Mouse (Mus musculus) bone marrow, adult 2 months (tissue): ENCODE results near the gene Fdps. TPM values are rescaled to one million over a fixed set of nuclear protein-coding genes. Genes with fewer than 3 reads are reported as not detected.
A peak's percentile ranks its signal among the peaks of the same experiment; 100 is the strongest.

Experiments
- H3K27ac ChIP-seq: fragments of 200-500 bp; 2 replicates; pipeline ENCODE4 v1.5.1; 2012; ENCODE audit warnings: low read depth, mild to moderate bottlenecking, control low read depth, inconsistent platforms, low read length; ENCODE audit not compliant: control insufficient read depth, poor library complexity, insufficient read depth
- H3K4me1 ChIP-seq: fragments of 200-500 bp; 2 replicates; pipeline ENCODE4 v1.6.1; 2011; ENCODE audit warnings: low read length; ENCODE audit not compliant: control insufficient read depth, insufficient read depth
- H3K4me3 ChIP-seq: fragments of 200-500 bp; replicated peaks from 2 replicates; pipeline ENCODE3; 2011; ENCODE audit warnings: mild to moderate bottlenecking, low read depth, low read length, control low read depth; ENCODE audit not compliant: control insufficient read depth
- CTCF ChIP-seq: fragments of 200-500 bp; IDR thresholded peaks from 2 replicates; pipeline ENCODE4 v1.5.1; 2011; ENCODE audit warnings: low read length, control low read depth; ENCODE audit not compliant: control insufficient read depth, insufficient read depth
- POLR2A ChIP-seq: fragments of 200-500 bp; IDR thresholded peaks from 2 replicates; pipeline ENCODE4 v1.6.1; 2011; ENCODE audit warnings: low read depth, mild to moderate bottlenecking, control low read depth, low read length, borderline replicate concordance; ENCODE audit not compliant: control insufficient read depth
- WGBS: fragments of 180-500 bp; shearing (Covaris S2); methylation state at CpG from one replicate; pipeline ENCODE4 v1.1.7; 2018; 5-methylcytosine and 5-hydroxymethylcytosine counted together
- polyA plus RNA-seq: library from polyadenylated mRNA; stranded (reverse); fragments of >200 nt; gene quantifications from 2 replicates; pipeline ENCODE4 v1.2.4, GENCODE M21; 2011; ENCODE audit warnings: low replicate concordance; ENCODE audit not compliant: missing spikeins, insufficient read depth, insufficient read length

Gene Fdps
- polyA plus RNA-seq, 1 experiment: 30.3 TPM

DNA sequence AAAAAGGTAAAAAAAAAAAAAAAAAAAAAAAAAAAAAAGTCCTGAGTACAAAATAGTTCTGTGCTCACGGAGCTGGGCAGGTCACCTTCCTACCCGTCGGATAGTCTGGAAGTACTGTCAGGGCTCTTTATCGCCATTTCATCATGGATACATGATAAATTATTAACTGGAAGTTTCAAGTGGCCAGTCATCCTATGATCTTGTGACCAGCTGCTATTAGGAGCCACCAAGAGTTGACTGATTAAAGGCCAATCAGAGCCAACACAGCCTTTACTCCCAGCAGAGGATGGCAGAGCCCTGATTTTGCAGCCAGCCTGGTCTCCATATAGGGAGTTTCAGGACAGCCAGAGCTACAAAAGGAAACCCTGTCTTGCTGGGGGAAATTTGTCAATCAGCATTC, 11.3 kb upstream of the Fdps start:
- H3K4me3 ChIP-seq: no peak overlapping the region
- peaks cover 1% of the 10 kb centered on the region; the same call in 1 of the 2 replicates for H3K4me1 ChIP-seq
- 87% methylated on average over 4 of the region's 4 CpGs for WGBS
- TF ChIP-seq POLR2A (no peak), CTCF (no peak)
- no peak overlapping the region for H3K27ac ChIP-seq

DNA sequence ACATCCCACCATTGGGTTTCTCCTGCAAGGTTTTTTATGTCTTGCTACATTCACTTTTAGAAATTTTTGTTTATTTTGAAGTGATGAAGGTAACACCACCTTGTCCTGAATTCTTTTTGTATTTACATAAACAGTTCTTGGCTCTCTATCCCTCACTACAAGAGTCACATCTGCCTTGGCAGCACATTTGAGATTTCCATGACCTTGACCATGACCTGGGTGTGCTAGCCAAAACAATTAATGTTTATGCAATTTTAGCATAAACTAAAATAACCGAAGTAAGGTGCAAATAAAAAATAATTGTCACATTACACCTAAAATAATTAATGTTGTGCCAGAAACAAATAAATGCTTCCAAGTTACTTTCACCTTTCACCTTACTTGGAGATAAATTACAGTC, 6.4 kb upstream of the Fdps start:
- Histone ChIP-seq H3K27ac (no peak overlapping the region), H3K4me1 (peaks cover 1% of the 10 kb centered on the region; the same call in 1 of the 2 replicates), H3K4me3 (no peak overlapping the region)
- TF ChIP-seq CTCF (no peak), POLR2A (no peak)
- 75% methylated on average over 1 of the region's 1 CpGs for WGBS

DNA sequence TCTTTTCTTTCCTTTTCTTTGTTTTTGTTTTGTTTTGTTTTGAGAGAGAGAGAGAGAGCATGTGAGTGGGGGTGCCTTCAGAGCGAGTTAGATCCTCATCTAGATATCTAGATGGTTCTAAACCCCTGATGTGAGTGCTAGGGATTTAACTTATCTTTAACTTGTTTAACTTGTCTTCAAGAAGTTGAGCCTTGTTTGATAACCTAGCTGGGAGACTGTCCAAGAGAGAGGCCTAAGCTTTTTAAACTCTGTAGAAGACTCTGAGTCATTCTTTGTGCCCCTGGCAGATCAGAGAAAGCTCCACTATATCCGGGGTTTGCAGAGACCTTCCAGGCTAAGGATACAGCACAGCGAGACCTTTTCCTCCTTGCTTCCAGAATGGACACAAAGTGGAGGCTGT, 5.8 kb upstream of the Fdps start:
- H3K4me3 ChIP-seq: no peak overlapping the region
- no peak for TF ChIP-seq POLR2A
- no peak for TF ChIP-seq CTCF
- peaks cover 1% of the 10 kb centered on the region; the same call in 1 of the 2 replicates for H3K4me1 ChIP-seq
- 64% methylated on average over 3 of the region's 3 CpGs for WGBS
- H3K27ac ChIP-seq: no peak overlapping the region

DNA sequence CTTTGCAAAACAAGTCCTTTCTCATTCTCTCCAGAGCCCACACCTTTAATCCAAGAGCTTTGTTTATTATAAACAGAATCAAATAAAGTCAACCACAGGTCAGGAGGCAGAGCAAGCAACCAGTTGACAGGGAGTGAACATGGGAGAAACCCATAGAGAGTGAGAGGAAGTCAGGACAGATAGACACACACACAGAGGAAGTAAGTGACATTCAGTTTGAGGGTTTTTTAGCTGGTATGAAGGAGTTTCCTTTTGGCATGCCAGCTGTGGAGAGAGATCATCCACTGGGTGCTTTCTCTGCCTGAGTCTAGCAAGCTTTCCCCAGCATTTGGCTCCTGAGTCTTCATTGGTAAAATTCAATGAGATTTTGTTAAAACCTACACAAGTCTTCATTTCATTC, 5.1 kb upstream of the Fdps start:
- H3K27ac ChIP-seq: no peak overlapping the region
- no peak overlapping the region for H3K4me3 ChIP-seq
- peaks cover 1% of the 10 kb centered on the region; the same call in 1 of the 2 replicates for H3K4me1 ChIP-seq
- TF ChIP-seq POLR2A: no peak
- TF ChIP-seq CTCF: no peak

DNA sequence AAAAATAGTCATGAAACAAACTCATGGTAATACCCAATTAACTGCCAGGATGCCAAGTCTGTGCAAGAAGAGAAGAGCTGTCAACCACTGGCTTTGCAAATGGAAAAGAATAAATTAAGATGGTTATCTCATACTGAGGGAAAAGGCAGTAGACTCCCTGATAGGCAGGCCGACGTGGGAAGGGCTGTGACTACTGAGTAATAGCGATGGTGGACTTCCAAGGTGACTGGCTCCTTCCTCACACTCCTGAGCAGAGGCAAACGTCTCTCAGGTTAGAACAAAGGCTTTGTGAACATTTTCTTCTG, 1.5 kb upstream of the Fdps start:
- TF ChIP-seq POLR2A (no peak), CTCF (no peak)
- Histone ChIP-seq H3K4me3 (no peak overlapping the region), H3K27ac (peak overlapping the region; percentile 67; the same call in 1 of the 2 replicates), H3K4me1 (peaks cover 1% of the 10 kb centered on the region; the same call in 1 of the 2 replicates)
- WGBS: 37% methylated on average over 4 of the region's 4 CpGs

DNA sequence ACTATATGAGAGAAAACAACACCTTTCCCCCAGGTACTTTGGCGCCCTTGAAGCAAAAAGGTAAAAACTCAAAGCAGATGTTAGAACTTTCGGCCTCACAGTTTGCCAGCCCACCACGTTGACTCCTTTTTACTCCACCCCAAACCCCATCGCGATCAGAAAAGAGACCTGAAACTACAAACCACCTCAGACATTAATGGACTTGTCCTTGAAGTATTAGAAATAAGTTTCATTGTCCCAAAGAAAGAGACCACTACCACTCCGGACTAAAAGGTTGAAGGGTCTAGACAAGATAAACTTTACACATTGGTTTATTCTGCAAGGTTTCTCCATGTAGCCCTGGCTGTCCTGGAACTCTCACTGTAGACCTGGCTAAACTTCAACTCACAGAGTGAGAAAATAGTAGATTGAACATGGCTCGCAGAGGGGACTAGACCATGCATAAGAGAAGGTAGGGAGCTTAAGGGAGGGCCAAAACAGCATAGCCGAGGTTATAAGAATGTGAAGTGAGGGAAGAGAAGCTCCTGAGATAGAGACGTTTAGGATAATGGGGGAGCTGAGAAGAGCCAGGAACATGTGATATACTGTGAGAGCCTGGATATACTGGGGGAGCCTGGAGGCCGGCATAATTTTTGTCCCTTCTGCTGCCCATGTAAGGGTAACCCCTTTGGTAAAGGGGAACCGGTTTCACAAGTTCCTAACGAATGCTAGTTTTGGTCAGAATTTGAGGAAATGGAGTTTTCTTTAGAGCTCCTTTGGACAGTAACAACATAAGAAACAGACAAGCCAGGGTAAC, 934 bp upstream of the Fdps start:
- WGBS: 46% methylated on average over 12 of the region's 12 CpGs
- H3K4me3 ChIP-seq: no peak overlapping the region
- TF ChIP-seq POLR2A (no peak), CTCF (no peak)
- peaks cover 1% of the 10 kb centered on the region; the same call in 1 of the 2 replicates for H3K4me1 ChIP-seq
- peak overlapping the region; percentile 12; the same call in 1 of the 2 replicates for H3K27ac ChIP-seq

DNA sequence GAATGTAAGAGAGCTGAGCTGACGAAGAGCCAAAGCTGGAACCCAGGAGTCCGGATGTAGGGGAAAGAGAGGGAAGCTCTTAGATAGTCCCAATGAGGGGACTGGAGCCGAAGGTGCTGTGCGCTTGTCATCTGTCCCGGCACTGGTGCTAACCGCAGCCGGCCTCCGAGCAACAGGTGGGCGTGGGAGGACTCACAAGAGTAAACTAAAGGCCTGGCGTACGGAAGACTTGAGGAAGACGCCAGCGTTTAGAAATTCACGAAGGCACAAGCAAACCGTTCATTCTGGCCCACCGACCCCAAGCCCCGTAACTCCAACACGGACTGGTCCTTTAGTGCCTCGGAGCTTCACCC, 324 bp downstream of the Fdps start:
- Histone ChIP-seq H3K27ac (no peak overlapping the region; the same call in 1 of the 2 replicates), H3K4me1 (peaks cover 1% of the 10 kb centered on the region; the same call in 1 of the 2 replicates), H3K4me3 (peak overlapping the region; percentile 73)
- no peak for TF ChIP-seq POLR2A
- TF ChIP-seq CTCF: no peak
- under 1% methylated on average over 19 of the region's 19 CpGs for WGBS

DNA sequence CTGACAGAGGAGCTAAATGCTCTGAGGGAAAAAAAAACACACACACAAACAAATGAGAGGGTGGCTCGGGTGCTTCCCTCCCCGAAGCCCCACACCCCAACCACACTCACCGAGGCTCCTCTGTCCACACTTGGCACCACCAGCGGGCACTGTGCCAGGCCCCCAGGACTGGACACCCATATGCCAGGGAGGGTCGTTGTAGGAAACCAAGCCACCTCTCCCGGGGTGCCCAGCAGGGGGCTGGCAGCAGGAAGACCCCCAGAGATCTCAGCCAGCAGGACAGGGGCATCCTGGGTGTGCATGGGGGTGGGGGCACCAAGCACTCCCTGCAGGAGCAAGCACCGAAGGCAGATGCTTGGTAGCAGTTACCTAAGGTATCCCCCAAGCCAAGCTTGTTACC, 948 bp downstream of the Fdps start, which contains the start of gene Gm43738:
Gm43738 (minus strand) TSS at position 289 of the 400 bp plus-strand sequence.
- Histone ChIP-seq H3K4me3 (peak within 1 kb of the TSS; percentile 73), H3K27ac (no peak within 1 kb of the TSS; the same call in 1 of the 2 replicates), H3K4me1 (peaks cover 1% of the 10 kb centered on the region; the same call in 1 of the 2 replicates)
- TF ChIP-seq CTCF (no peak), POLR2A (no peak)
- 32% methylated on average over 7 of the region's 7 CpGs for WGBS

DNA sequence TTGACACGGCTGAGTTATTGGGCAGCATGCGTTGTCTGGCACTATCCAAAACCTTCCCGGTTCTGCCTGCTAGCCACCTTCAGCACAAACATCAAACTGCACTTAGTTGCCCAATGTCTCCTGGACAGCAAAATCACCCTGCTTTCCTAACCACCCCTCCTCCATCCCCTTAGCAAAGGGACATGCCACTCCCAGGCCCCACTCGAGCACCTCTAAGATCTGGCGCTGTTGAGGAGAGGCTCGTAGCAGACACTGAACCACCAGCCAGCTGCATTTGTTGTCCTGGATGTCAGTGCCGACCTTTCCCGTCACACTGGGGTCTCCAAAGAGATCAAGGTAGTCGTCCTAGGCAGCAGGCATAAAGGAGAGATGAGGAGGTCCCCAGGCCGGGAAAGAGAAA, 7.7 kb downstream of the Fdps start:
- no peak overlapping the region for H3K4me3 ChIP-seq
- TF ChIP-seq CTCF (no peak), POLR2A (no peak)
- no peak overlapping the region for H3K27ac ChIP-seq
- H3K4me1 ChIP-seq: no peaks in the 10 kb centered on the region; the same call in 1 of the 2 replicates
- WGBS: 83% methylated on average over 10 of the region's 10 CpGs
